Comparison of ENCODE assay signal across 10 mouse cellular contexts in genomic region chr12:72944411-72945225, GRCm38 (mm10). TPM values are rescaled to one million over a fixed set of nuclear protein-coding genes. Genes with fewer than 3 reads are reported as not detected.
DNase-seq lines count a peak whose midpoint lies in the region; ATAC-seq lines count a peak whose summit lies in the region.
"Had no signal": no experiment of that assay in that cellular context is flagged by ENCODE, and none has a peak within 500 bp of the region (broad histone marks: within the 10 kb centered on the region; RNA-seq: fewer than 3 reads in every experiment).

No protein-coding gene starts in this region.

- peaks cover 14% of the 10 kb centered on the region for H3K4me1 ChIP-seq in heart, embryonic 12.5 days (replicated peaks)
- H3K4me1 ChIP-seq in hindbrain, embryonic 13.5 days (replicated peaks), result peaks cover 18% of the 10 kb centered on the region; the same call in 1 of the 2 replicates

- ATAC-seq in heart, embryonic 12.5 days (ENCODE audit: insufficient number of reproducible peaks, low FRiP score), result no peak
- no peak for ATAC-seq in hindbrain, embryonic 13.5 days (ENCODE audit: low FRiP score)

- no peaks in the 10 kb centered on the region for H3K36me3 ChIP-seq in heart, embryonic 12.5 days
- no peaks in the 10 kb centered on the region for H3K36me3 ChIP-seq in hindbrain, embryonic 13.5 days

- H3K27ac ChIP-seq in heart, embryonic 12.5 days (ENCODE audit: poor library complexity, severe bottlenecking), result no peak overlapping the region
- H3K27ac ChIP-seq in hindbrain, embryonic 13.5 days, result no peak overlapping the region

- H3K9me3 ChIP-seq in heart, embryonic 12.5 days (replicated peaks), result no peaks in the 10 kb centered on the region
- H3K9me3 ChIP-seq in hindbrain, embryonic 13.5 days, result no peaks in the 10 kb centered on the region

- intact Hi-C loops in heart, postnatal 14 days (cut with DNase I), result loop anchor here (5.0 kb wide), 1 partner anchor 98 kb away; no protein-coding TSS in a partner anchor
- intact Hi-C loops in gastrocnemius, postnatal 14 days (cut with DNase I; ENCODE audit: low total_unique reads), result no loop called here

- peaks cover 83% of the 10 kb centered on the region for H3K27me3 ChIP-seq in heart, embryonic 12.5 days (replicated peaks)
- H3K27me3 ChIP-seq in hindbrain, embryonic 13.5 days, result peaks cover 100% of the 10 kb centered on the region

- peak overlapping the region; percentile 73 for H3K4me2 ChIP-seq in heart, embryonic 12.5 days
- H3K4me2 ChIP-seq in hindbrain, embryonic 13.5 days, result peak overlapping the region; percentile 50

- peak overlapping the region; percentile 50 for H3K4me3 ChIP-seq in heart, embryonic 12.5 days
- peak overlapping the region; percentile 33; the same call in 1 of the 2 replicates for H3K4me3 ChIP-seq in hindbrain, embryonic 13.5 days

- 2% methylated on average over 24 of the region's 24 CpGs for WGBS in heart, embryonic 12.5 days
- WGBS in hindbrain, embryonic 13.5 days, result 2% methylated on average over 24 of the region's 24 CpGs

- DNase-seq in heart, postnatal 14 days, result no peak
- DNase-seq in embryo, embryonic 10 days (ENCODE audit: low spot score), result peak; percentile 45
- DNase-seq in mesoderm, embryonic 11.5 days (ENCODE audit: low read depth, low spot score), result peak; percentile 23
- no peak for DNase-seq in T-cell, adult 2 months (ENCODE audit: low spot score)
- no peak for DNase-seq in cerebellum, adult 18-20 months
- DNase-seq in gastrocnemius, postnatal 14 days, result no peak
- DNase-seq: adrenal gland, postnatal 36 days; lung, adult 18-20 months had no signal

- H3K9ac ChIP-seq in heart, embryonic 12.5 days, result no peak overlapping the region
- no peak overlapping the region for H3K9ac ChIP-seq in hindbrain, embryonic 13.5 days

RNA-seq across cellular contexts. Expression of gene 4930447C04Rik, which starts 4.0 kb away (rescaled TPM):
- 3.4 and 4.5 TPM in 2 replicates for polyA plus RNA-seq in heart, embryonic 12.5 days (2016; fragmentation: Nextera tagmentation; extraction: Ambion mirVana)
- total RNA-seq in heart, postnatal 14 days (2021), result under 1 TPM; 0.41 to 0.46 TPM
- polyA plus RNA-seq in hindbrain, embryonic 13.5 days (2015; fragmentation: Nextera tagmentation; extraction: Ambion mirVana), result 4.6 and 5.2 TPM in 2 replicates
- total RNA-seq in gastrocnemius, postnatal 14 days (2021), result under 1 TPM; 0.43 to 0.47 TPM

RNA-seq across cellular contexts. Expression of gene Six6, which starts 4.9 kb away (rescaled TPM):
- polyA plus RNA-seq in heart, embryonic 12.5 days (2016; fragmentation: Nextera tagmentation; extraction: Ambion mirVana), result not detected in 2 replicates
- total RNA-seq in heart, postnatal 14 days (2021), result not detected
- not detected in 2 replicates for polyA plus RNA-seq in hindbrain, embryonic 13.5 days (2015; fragmentation: Nextera tagmentation; extraction: Ambion mirVana)
- total RNA-seq in gastrocnemius, postnatal 14 days (2021), result not detected
- total RNA-seq: adrenal gland, postnatal 36 days had no signal

Comparison
In these comparisons a context has a peak if more than half of its experiments do, and no peak if none do; other contexts are left out.
1. DNase-seq: peak in embryo, embryonic 10 days (single experiment) and mesoderm, embryonic 11.5 days (single experiment); none in heart, postnatal 14 days (0 of 2), T-cell, adult 2 months (single experiment), cerebellum, adult 18-20 months (0 of 2) and gastrocnemius, postnatal 14 days (single experiment).